Mouse (Mus musculus) forebrain, embryonic 15.5 days (tissue): Measurements from ENCODE around the gene Olfr1058. TPM values are rescaled to one million over a fixed set of nuclear protein-coding genes. Genes with fewer than 3 reads are reported as not detected.
"Not testable (repeated sequence)": the region's sequence is repeated elsewhere in the genome, so short reads cannot be mapped to it uniquely, and the experiment has no call there.

Experiments used
- ATAC-seq: fragments of 200-750 bp; cut with Nextera tagmentation; replicated peaks from 2 replicates; pipeline ENCODE4 v1.8.0; 2017; ENCODE audit warnings: mild to moderate bottlenecking, moderate TSS enrichment, moderate library complexity
- H3K27ac ChIP-seq: fragments of 300-500 bp; sonication (generic); replicated peaks from 2 replicates; pipeline ENCODE4 v1.5.1; 2015; ENCODE audit warnings: mild to moderate bottlenecking, inconsistent platforms
- H3K27me3 ChIP-seq: fragments of 300-500 bp; sonication (generic); 2 replicates; pipeline ENCODE4 v1.6.1; 2015; ENCODE audit warnings: inconsistent platforms
- H3K36me3 ChIP-seq: fragments of 300-500 bp; sonication (generic); 2 replicates; pipeline ENCODE4 v1.6.1; 2015; ENCODE audit warnings: mild to moderate bottlenecking, inconsistent platforms
- H3K4me1 ChIP-seq: fragments of 300-500 bp; sonication (generic); 2 replicates; pipeline ENCODE4 v1.6.1; 2015; ENCODE audit warnings: inconsistent platforms
- H3K4me2 ChIP-seq: fragments of 300-500 bp; sonication (generic); replicated peaks from 2 replicates; pipeline ENCODE4 v1.6.1; 2015; ENCODE audit warnings: mild to moderate bottlenecking, inconsistent platforms
- H3K4me3 ChIP-seq: fragments of 300-500 bp; sonication (generic); 2 replicates; pipeline ENCODE4 v1.5.1; 2015; ENCODE audit warnings: mild to moderate bottlenecking, inconsistent platforms
- H3K9ac ChIP-seq: fragments of 300-500 bp; sonication (generic); replicated peaks from 2 replicates; pipeline ENCODE4 v1.6.1; 2015; ENCODE audit warnings: mild to moderate bottlenecking, inconsistent platforms
- H3K9me3 ChIP-seq: fragments of 300-500 bp; sonication (generic); 2 replicates; pipeline ENCODE4 v1.6.1; 2016; ENCODE audit warnings: inconsistent platforms
- WGBS: fragments of 180-500 bp; shearing (Covaris S2); methylation state at CpG from one replicate; pipeline ENCODE4 v1.1.7; 2015; ENCODE audit warnings: mixed read lengths; 5-methylcytosine and 5-hydroxymethylcytosine counted together
- polyA plus RNA-seq: library from polyadenylated mRNA; unstranded; fragments of >200 nt; fragmentation: Nextera tagmentation; extraction: Ambion mirVana; gene quantifications from 2 replicates; pipeline ENCODE4 v1.2.1, GENCODE M21; 2015

The Olfr1058 gene
- not detected in 2 replicates for polyA plus RNA-seq

DNA sequence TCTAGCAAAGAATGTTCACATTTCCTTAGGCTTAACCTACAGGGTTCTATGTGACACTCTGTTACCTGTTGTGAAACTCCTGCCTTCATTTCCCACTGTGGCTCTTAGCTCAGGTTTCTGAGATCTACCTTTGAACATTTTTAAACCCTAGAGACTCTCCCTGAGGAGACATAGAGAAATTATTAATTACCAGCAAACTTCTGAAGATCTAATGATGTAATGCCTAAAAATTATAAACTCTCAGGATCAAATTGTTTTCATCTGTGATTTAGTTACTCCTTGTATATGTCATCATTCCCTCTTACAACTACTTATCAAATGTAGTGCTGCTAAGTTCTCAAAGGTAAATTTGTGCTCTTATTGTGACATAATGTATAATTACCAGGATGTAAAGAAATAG is at the start of gene Olfr1058:
Olfr1058 (minus strand) TSS at position 101 of the 400 bp plus-strand sequence.
- H3K9me3 ChIP-seq, H3K9ac ChIP-seq, H3K4me1 ChIP-seq, H3K27me3 ChIP-seq, H3K4me2 ChIP-seq, H3K4me3 ChIP-seq, H3K36me3 ChIP-seq, ATAC-seq, H3K27ac ChIP-seq: not testable (repeated sequence)

- H3K27ac ChIP-seq, H3K4me1 ChIP-seq, H3K4me2 ChIP-seq, H3K27me3 ChIP-seq, H3K4me3 ChIP-seq, ATAC-seq, H3K36me3 ChIP-seq, H3K9me3 ChIP-seq, H3K9ac ChIP-seq: not testable (repeated sequence)
- 88% methylated on average over 8 of the region's 8 CpGs for WGBS
These were observed 40.1 kb upstream of the Olfr1058 start for GRCm38 (mm10) chr2:86428511-86428910.

GRCm38 (mm10) chr2:86426649-86427048 is 38.3 kb upstream of the Olfr1058 start, which contains the start of gene Olfr1062:
Gene Olfr1062 (minus strand): TSS chr2:86426749.
- not testable (repeated sequence) for H3K9ac ChIP-seq, ATAC-seq, H3K27me3 ChIP-seq, H3K9me3 ChIP-seq, H3K36me3 ChIP-seq, H3K27ac ChIP-seq, H3K4me1 ChIP-seq, H3K4me3 ChIP-seq, H3K4me2 ChIP-seq

GRCm38 (mm10) chr2:86413950-86414349 is 25.6 kb upstream of the Olfr1058 start, which contains the start of gene Olfr1061:
Gene Olfr1061 (minus strand): TSS chr2:86414050.
- H3K4me1 ChIP-seq = no peaks in the 10 kb centered on the region
- no peak for ATAC-seq
- no peaks in the 10 kb centered on the region for H3K36me3 ChIP-seq
- WGBS = 89% methylated on average over 1 of the region's 1 CpGs
- H3K9me3 ChIP-seq = no peaks in the 10 kb centered on the region
- no peaks in the 10 kb centered on the region for H3K27me3 ChIP-seq
- no peak within 1 kb of the TSS for H3K4me3 ChIP-seq
- no peak within 1 kb of the TSS for H3K9ac ChIP-seq
- no peak within 1 kb of the TSS for H3K4me2 ChIP-seq
- no peak within 1 kb of the TSS for H3K27ac ChIP-seq

DNA sequence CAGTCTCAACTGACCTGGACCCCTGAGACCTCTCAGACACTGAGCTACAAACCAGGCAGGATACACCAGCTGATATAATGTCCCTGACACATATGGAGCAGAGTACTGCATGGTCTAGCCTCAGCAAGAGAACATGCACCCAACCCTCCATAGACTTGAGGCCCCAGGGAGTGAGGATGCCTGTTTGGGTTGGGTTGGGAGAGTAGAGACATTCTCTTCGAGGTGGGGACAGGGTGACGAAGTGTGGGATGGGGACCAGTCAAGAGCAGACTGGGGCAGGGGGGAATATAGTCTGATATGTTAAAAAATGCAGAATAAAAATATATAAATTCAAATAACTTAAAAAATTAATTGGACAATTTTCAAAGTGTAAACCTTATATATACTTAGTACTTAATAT is 6.8 kb upstream of the Olfr1058 start:
- no peaks in the 10 kb centered on the region for H3K36me3 ChIP-seq
- no peak overlapping the region for H3K4me3 ChIP-seq
- no peak overlapping the region for H3K4me2 ChIP-seq
- no peaks in the 10 kb centered on the region for H3K27me3 ChIP-seq
- WGBS = 83% methylated on average over 2 of the region's 2 CpGs
- ATAC-seq = no peak
- no peak overlapping the region for H3K27ac ChIP-seq
- H3K9ac ChIP-seq = no peak overlapping the region
- no peaks in the 10 kb centered on the region for H3K9me3 ChIP-seq
- no peaks in the 10 kb centered on the region for H3K4me1 ChIP-seq

- no peaks in the 10 kb centered on the region for H3K27me3 ChIP-seq
- no peak for ATAC-seq
- no peaks in the 10 kb centered on the region for H3K36me3 ChIP-seq
- H3K9me3 ChIP-seq = no peaks in the 10 kb centered on the region
- no peak within 1 kb of the TSS for H3K27ac ChIP-seq
- H3K9ac ChIP-seq = no peak within 1 kb of the TSS
- no peaks in the 10 kb centered on the region for H3K4me1 ChIP-seq
- H3K4me2 ChIP-seq = no peak within 1 kb of the TSS
- no peak within 1 kb of the TSS for H3K4me3 ChIP-seq
These were observed 10.1 kb downstream of the Olfr1058 start, which contains the start of gene Olfr1057 for GRCm38 (mm10) chr2:86378293-86378692. Gene Olfr1057 (minus strand): TSS chr2:86378393.

GRCm38 (mm10) chr2:86366342-86366741 is 22.0 kb downstream of the Olfr1058 start:
- not testable (repeated sequence) for ATAC-seq, H3K9ac ChIP-seq, H3K27ac ChIP-seq, H3K4me3 ChIP-seq, H3K27me3 ChIP-seq, H3K9me3 ChIP-seq, H3K4me2 ChIP-seq, H3K4me1 ChIP-seq, H3K36me3 ChIP-seq
- 71% methylated on average over 2 of the region's 6 CpGs for WGBS

- H3K9me3 ChIP-seq = no peaks in the 10 kb centered on the region
- no peaks in the 10 kb centered on the region for H3K4me1 ChIP-seq
- no peaks in the 10 kb centered on the region for H3K27me3 ChIP-seq
- no peak within 1 kb of the TSS for H3K4me2 ChIP-seq
- H3K9ac ChIP-seq = no peak within 1 kb of the TSS
- H3K4me3 ChIP-seq = no peak within 1 kb of the TSS
- H3K36me3 ChIP-seq = no peaks in the 10 kb centered on the region
- no peak for ATAC-seq
- no peak within 1 kb of the TSS for H3K27ac ChIP-seq
These were observed 26.0 kb downstream of the Olfr1058 start, which contains the start of gene Olfr1056 for GRCm38 (mm10) chr2:86362369-86362768. Gene Olfr1056 (minus strand): TSS chr2:86362469.

- not testable (repeated sequence) for H3K4me3 ChIP-seq, H3K9ac ChIP-seq, H3K27ac ChIP-seq, H3K36me3 ChIP-seq, H3K4me1 ChIP-seq, ATAC-seq, H3K4me2 ChIP-seq, H3K9me3 ChIP-seq, H3K27me3 ChIP-seq
- WGBS = 73% methylated on average over 1 of the region's 1 CpGs
These were observed 36.6 kb downstream of the Olfr1058 start for GRCm38 (mm10) chr2:86351751-86352150.

GRCm38 (mm10) chr2:86350184-86350583 is 38.2 kb downstream of the Olfr1058 start, which contains the start of gene Olfr1055:
Gene Olfr1055 (minus strand): TSS chr2:86350284.
- ATAC-seq = no peak
- no peak within 1 kb of the TSS for H3K9ac ChIP-seq
- H3K9me3 ChIP-seq = no peaks in the 10 kb centered on the region
- no peaks in the 10 kb centered on the region for H3K27me3 ChIP-seq
- no peak within 1 kb of the TSS for H3K27ac ChIP-seq
- no peak within 1 kb of the TSS for H3K4me3 ChIP-seq
- H3K36me3 ChIP-seq = no peaks in the 10 kb centered on the region
- no peak within 1 kb of the TSS for H3K4me2 ChIP-seq
- H3K4me1 ChIP-seq = no peaks in the 10 kb centered on the region
- WGBS = 93% methylated on average over 5 of the region's 5 CpGs

DNA sequence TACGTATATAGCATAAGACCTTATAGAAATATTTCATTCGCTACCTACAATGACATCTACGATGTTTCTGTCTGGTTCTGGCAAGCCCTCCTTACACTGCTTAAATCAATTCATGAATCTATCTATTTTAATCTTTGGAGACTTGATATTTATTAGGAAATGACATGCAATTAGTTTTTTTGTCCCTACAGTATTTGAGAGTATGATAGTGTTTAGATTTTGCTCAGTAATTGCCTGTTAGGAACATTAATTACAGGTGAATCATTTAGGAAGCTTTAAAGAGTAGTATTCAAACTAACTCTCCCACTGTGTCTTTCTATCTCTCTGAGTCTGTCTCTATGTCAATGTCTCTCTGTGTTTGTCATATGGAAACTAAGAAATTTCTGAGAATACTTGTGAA is 53.0 kb downstream of the Olfr1058 start, which contains the start of gene Olfr1054:
Olfr1054 (minus strand) TSS at position 101 of the 400 bp plus-strand sequence.
- Histone ChIP-seq H3K4me1 (no peaks in the 10 kb centered on the region), H3K36me3 (no peaks in the 10 kb centered on the region), H3K27ac (no peak within 1 kb of the TSS), H3K9me3 (no peaks in the 10 kb centered on the region), H3K4me3 (no peak within 1 kb of the TSS), H3K27me3 (no peaks in the 10 kb centered on the region), H3K9ac (no peak within 1 kb of the TSS), H3K4me2 (no peak within 1 kb of the TSS)
- no peak for ATAC-seq
- 90% methylated on average over 3 of the region's 3 CpGs for WGBS
